Mouse (Mus musculus): ENCODE data around the gene Cdk9.

DNA sequence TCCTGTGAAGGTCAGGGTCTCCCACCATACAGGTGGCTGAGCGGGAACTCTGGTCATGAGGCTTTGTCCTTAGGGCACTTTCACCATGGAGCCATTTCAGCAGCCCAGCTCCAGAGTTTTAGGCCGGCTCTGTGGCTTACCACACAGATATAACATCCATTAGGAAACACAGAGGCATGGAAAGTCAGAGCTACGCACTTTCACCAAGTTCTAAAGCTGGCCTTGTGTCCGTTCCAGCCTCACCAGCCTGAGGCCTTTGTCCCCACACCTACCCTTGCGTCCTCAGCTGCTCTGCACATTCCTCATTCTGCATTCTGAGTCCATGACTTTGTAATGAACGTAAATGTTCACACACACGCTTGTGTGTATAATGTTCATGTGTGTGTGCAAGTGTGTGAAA lies 7.9 kb downstream of the Cdk9 start:
- TF ChIP-seq CTCF (IDR thresholded peaks at IDR 0.05; ENCODE audit: low read depth) (no peak), EP300 (IDR thresholded peaks at IDR 0.05; ENCODE audit: low read depth) (no peak)

Data from heart, postnatal 0 days (tissue).